Mouse (Mus musculus): Measurements from ENCODE around the gene 2810408A11Rik.
"Not testable (repeated sequence)": the region's sequence is repeated elsewhere in the genome, so short reads cannot be mapped to it uniquely, and the experiment has no call there.

2810408A11Rik gene

DNA sequence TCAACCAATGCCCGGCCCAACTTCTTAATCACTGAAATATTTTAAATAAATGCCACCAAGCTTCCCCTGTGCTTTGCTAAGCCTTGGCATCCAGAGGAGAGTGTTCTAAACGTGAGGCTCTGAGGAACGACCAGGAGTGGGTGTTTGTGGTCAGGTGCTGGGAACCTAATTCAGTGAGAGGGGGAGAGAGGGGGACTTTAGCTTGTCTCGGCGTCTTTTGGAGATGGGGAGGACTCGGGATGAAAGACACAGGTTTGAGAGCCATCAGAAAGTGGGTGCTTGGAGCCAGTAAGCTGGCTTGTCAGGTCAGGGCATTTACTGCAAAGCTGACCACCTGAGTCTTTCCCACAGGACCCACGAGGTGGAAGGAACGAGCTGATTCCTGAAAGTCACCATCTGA lies 31.0 kb upstream of the 2810408A11Rik start:
- no peak for DNase-seq (ENCODE audit: low read depth, low spot score)

GRCm38 (mm10) chr11:69930967-69931537 lies 30.3 kb upstream of the 2810408A11Rik start:
- DNase-seq (ENCODE audit: low read depth, low spot score) = no peak

DNA sequence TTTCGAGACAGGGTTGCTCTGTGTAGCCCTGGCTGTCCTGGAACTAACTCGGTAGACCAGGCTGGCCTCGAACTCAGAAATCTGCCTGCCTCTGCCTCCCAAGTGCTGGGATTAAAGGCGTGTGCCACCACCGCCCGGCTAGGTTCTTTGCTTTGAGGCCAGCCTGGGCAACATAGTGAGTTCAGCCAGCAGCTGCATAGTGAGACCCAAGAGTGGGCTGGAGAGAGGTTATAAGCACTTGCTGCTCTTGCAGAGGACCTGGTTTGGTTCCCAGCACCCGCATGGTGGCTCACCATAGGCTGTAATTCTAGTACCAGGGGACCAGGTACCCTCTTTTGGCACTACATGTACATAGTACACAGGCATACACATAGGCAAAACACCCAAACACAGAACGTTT lies 29.4 kb upstream of the 2810408A11Rik start:
- not testable (repeated sequence) for DNase-seq (ENCODE audit: low read depth, low spot score)

- DNase-seq (ENCODE audit: low read depth, low spot score) = no peak
Observed at GRCm38 (mm10) chr11:69929712-69930111, 28.9 kb upstream of the 2810408A11Rik start.

GRCm38 (mm10) chr11:69927501-69927900 lies 26.7 kb upstream of the 2810408A11Rik start:
- DNase-seq (ENCODE audit: low read depth, low spot score) = no peak

DNA sequence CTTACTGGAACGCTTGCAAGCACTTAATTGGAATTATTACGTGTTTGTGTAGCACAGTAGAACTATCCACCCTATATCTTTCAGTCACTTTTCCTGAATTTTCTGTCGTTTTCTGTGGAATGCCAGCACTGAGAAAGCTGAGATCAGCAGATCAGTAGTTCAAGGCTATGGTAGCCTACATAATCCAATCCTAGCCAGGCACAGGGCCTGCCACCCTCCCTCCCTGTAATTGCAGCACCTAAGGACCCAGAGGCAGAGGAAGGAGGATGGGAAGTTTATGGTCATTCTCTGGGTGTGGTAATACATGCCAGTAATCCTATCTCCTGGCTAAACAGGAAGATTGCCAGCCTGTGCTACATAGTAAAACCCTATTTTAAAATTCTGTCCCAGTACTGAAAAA lies 22.0 kb upstream of the 2810408A11Rik start:
- DNase-seq (ENCODE audit: low read depth, low spot score) = no peak

GRCm38 (mm10) chr11:69922012-69922756 lies 21.4 kb upstream of the 2810408A11Rik start:
- no peak for DNase-seq (ENCODE audit: low read depth, low spot score)

DNA sequence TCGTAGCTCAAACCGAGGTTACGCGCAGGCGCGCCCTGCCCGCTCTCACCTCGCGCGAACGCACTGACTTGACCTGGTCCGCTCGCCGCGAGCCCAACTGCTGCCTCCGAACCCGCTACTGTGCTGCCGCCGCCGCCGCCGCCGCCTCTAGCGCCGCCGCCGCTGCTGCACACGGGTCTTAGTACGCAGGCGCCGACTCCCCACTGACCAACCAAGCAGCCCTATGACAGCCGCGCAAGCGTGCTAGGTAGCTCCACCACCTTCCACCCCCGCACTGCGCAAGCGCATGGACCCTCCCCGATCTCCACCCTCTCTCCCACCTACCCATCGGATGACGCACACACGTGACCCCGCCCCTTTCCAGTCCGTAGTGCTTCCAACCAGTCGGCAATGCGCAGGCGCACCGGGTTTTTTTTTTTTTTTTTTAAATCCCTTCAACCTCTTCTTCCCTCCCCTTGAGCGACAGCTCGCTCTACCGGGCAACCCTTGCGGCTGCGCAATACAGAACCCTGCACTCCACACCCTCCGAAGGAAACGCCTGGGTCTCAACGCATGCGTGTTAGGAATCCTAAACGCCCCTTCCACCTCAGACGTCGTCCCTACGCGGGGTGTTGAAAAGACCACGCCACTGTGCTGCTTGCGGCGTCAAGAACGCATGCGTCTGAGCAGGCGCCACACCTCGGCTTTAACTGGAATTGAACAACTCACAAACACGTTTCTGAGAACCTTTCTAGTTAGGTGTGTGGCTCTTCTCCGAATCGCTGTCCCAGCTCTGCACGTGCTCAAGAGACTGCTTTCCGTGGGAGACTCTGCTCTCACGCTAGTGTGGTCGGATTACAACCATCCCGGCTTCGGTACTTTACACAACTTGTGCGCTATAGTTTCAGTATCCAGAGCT lies 20.6 kb upstream of the 2810408A11Rik start, which contains the start of gene Eif5a:
Gene Eif5a (minus strand): TSS at position 845 of the 898 bp plus-strand sequence.
- DNase-seq (ENCODE audit: low read depth, low spot score) = peak; percentile 100

DNA sequence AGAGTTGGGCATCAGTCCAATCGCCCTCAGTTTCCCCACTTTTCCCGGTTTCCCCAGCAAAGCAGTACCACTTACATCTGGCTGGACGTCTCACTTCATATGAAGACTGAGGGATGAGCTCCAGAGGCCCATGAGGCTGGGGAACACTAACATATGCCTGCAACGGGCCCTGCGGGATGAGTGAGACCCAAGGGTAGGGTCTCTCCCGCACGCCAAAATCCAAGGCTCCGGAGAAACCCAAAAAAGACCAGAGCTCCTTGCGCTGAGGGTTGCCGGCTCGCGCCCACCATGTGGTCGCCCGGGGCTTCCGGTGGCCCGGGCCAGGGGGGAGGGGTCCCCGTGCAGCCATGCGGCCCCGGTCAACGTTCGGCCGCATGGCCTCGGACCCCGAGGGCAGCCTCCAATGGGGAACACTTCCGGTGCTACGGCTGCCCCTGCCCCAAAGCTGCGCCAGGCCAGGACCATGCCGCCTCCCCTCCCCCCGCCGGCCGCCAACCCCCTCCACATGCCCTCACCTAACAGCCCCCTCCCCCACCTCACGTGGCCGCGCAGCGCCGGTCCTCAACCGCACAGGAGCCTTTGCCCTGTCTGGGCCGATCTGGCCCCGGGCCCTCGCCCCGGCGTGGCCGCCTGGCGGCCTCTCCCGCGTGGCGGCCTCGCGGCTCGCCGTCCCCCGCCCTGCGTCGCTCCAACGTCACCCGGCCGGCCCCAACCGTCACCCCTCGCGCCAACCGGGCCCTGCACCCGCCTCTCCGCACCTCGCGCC lies 19.7 kb upstream of the 2810408A11Rik start:
- DNase-seq (ENCODE audit: low read depth, low spot score) = no peak

GRCm38 (mm10) chr11:69919661-69920265 lies 19.0 kb upstream of the 2810408A11Rik start:
- DNase-seq (ENCODE audit: low read depth, low spot score) = no peak

GRCm38 (mm10) chr11:69919053-69919452 lies 18.3 kb upstream of the 2810408A11Rik start:
- no peak for DNase-seq (ENCODE audit: low read depth, low spot score)

DNA sequence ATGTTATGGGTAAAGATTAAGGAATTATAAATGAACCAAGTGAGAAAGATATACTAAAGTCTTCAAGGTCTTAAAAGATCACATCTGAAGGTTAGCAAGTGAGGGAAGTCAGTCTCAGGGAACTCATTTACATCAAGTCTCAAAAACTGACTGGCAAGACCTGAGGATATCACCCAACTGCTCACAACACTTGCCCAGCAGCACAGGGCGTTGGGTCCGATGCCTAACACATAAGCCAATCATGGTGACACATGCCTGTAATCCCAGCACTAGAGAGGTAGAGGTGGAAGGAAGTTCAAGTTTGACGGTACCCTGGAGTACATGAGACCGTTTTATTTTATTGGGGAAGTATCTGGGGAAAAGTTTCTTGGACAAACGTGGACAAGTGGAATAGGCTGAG lies 17.3 kb upstream of the 2810408A11Rik start:
- DNase-seq (ENCODE audit: low read depth, low spot score) = no peak

DNA sequence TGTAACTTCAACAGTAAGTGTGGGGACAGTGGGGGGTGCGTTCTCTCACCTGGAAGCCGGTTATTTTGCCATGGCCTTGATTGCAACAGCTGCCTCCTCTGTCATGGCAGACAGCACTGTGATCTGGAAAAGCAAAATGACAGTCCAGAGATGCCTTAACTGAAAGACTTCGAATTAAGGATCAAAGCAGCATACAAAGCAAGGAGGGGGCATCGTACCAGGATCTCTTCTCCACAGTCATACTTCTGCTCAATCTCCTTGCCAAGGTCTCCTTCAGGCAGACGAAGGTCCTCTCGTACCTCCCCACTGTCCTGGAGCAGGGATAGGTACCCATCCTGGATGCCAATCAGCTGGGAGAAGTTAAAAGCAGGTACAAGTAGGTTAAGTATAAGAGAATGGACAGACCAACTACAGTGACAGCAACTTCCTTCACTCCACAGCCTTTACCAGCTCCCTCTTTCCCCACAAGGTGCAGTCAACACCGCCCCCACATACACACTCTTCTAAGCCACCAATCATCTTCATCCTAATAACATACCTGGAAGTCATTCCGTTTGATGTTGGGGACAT lies 16.7 kb upstream of the 2810408A11Rik start:
- no peak for DNase-seq (ENCODE audit: low read depth, low spot score)

GRCm38 (mm10) chr11:69916652-69917378 lies 16.0 kb upstream of the 2810408A11Rik start:
- DNase-seq (ENCODE audit: low read depth, low spot score) = not testable (repeated sequence)

DNA sequence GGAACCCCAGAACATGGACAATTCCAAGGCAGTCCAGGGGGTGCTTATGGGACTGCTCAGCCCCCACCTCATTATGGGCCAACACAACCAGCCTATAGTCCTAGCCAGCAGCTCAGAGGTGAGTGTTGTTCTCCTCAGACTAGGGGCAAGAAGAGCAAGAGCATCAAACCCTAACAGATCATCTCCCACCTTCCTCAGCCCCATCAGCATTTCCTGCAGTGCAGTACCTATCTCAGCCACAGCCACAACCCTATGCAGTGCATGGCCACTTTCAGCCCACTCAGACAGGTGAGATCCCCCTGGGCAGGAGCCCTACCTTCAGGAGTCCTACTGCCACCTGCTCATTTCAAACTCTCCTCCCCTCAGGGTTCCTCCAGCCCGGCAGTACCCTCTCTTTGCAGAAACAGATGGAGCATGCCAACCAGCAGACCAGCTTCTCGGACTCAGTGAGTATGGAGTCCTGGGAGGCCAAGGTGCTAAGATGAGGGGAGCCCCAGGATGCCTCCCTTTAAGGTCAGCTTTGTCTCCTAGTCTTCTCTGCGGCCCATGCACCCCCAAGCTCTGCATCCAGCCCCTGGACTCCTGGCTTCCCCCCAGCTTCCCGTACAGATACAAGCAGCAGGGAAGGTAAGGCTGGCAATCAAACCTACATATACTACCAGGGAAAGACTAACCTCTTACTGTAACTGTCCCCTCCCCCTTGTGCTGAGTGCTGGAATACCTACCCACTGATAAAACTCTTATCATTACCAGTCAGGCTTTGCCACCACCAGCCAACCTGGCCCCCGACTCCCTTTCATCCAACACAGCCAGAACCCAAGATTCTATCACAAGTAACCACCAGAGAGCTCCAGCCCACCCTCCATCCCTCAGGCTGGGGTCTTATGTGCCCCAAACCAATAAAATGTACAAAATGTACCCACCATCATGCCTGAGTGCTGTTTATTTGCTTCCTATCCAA lies 15.2 kb upstream of the 2810408A11Rik start:
- no peak for DNase-seq (ENCODE audit: low read depth, low spot score)

GRCm38 (mm10) chr11:69914917-69915430 lies 14.2 kb upstream of the 2810408A11Rik start:
- DNase-seq (ENCODE audit: low read depth, low spot score) = no peak

GRCm38 (mm10) chr11:69914372-69914764 lies 13.6 kb upstream of the 2810408A11Rik start:
- DNase-seq (ENCODE audit: low read depth, low spot score) = no peak

- peak; percentile 95 for DNase-seq (ENCODE audit: low read depth, low spot score)
Observed at GRCm38 (mm10) chr11:69913554-69914371, 13.0 kb upstream of the 2810408A11Rik start, which contains the start of gene Gps2. Gene Gps2 (plus strand): TSS chr11:69913888.
